Mouse (Mus musculus): ENCODE results near the gene Etv1. TPM values are rescaled to one million over a fixed set of nuclear protein-coding genes. Genes with fewer than 3 reads are reported as not detected.

Etv1 gene
- total and polyA plus RNA-seq, 3 experiments, result not detected

DNA sequence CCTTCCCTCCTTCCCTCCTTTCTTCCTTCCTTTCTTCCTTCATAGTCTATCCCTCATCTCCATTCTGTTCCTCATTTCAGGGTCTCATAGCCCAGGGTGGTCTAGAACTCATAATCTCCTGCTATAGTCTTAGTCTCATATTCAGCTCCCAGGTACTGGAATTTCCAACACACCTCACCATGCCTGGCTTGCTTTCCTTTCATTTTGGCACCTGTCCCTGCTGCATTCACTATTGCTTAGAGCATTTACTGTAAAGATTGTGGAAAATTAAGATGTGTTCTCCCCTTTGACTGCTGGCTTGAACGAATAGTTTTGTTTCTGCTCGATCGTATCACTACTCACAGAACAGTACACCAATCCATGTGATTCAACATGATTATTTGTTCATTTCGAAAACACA lies 80.5 kb downstream of the Etv1 start:
- DNase-seq (ENCODE audit: low read depth, low spot score), result no peak
- Histone ChIP-seq H3K27me3 (ENCODE audit: control insufficient read depth in 1 of 2, insufficient read depth in 2 of 2, low read length in 2 of 2) (no peaks in the 10 kb centered on the region), H3K36me3 (ENCODE audit: control insufficient read depth in 1 of 2, insufficient read depth in 2 of 2, low read length in 2 of 2) (peaks cover 0 to 2% of the 10 kb centered on the region in 2 experiments; a peak in 1 of 4 replicates), H3K9ac (ENCODE audit: control insufficient read depth, low read depth, low read length, poor library complexity, severe bottlenecking) (no peak overlapping the region), H3K9me3 (replicated peaks; ENCODE audit: insufficient read depth, low read length) (no peaks in the 10 kb centered on the region), H3K4me1 (ENCODE audit: control insufficient read depth in 1 of 2, insufficient read depth in 2 of 2, low read length in 2 of 2) (peaks cover 0 to 4% of the 10 kb centered on the region in 2 experiments; a peak in 2 of 4 replicates), H3K27ac (ENCODE audit: control insufficient read depth, low read depth, low read length) (no peak overlapping the region), H3K79me2 (ENCODE audit: control insufficient read depth, insufficient read depth, low read length, poor library complexity) (no peaks in the 10 kb centered on the region), H3K4me3 (ENCODE audit: control insufficient read depth in 1 of 2, insufficient read depth in 1 of 2, low read depth in 2 of 2, low read length in 2 of 2) (no peak overlapping the region)
- no peak for TF ChIP-seq CTCF (IDR thresholded peaks at IDR 0.05 in 2 of 3, conservative IDR thresholded peaks at IDR 0.05 in 1 of 3; ENCODE audit: control insufficient read depth in 1 of 3, insufficient read depth in 1 of 3, low read depth in 2 of 3, low read length in 3 of 3, poor library complexity in 1 of 3, severe bottlenecking in 1 of 3)
- no peak for TF ChIP-seq ZNF384 (IDR thresholded peaks at IDR 0.05; ENCODE audit: low read depth, low read length)
- no peak for TF ChIP-seq POLR2AphosphoS5 (IDR thresholded peaks at IDR 0.05; ENCODE audit: borderline replicate concordance, low read depth, low read length)
- no peak for TF ChIP-seq TAL1 (IDR thresholded peaks at IDR 0.05; ENCODE audit: low read length)
- no peak for TF ChIP-seq E2F4 (IDR thresholded peaks at IDR 0.05; ENCODE audit: borderline replicate concordance, low read depth, low read length)
- TF ChIP-seq USF2 (IDR thresholded peaks at IDR 0.05; ENCODE audit: borderline replicate concordance in 1 of 2, insufficient read depth in 1 of 2, low read depth in 1 of 2, low read length in 2 of 2), result no peak
- TF ChIP-seq ZKSCAN1 (IDR thresholded peaks at IDR 0.05; ENCODE audit: low read depth, low read length), result no peak
- no peak for TF ChIP-seq POLR2AphosphoS2 (IDR thresholded peaks at IDR 0.05; ENCODE audit: low read length)
- TF ChIP-seq POLR2A (IDR thresholded peaks at IDR 0.05; ENCODE audit: control insufficient read depth in 1 of 2, insufficient read depth in 1 of 2, low read depth in 1 of 2, low read length in 2 of 2, poor library complexity in 1 of 2), result no peak
- no peak for TF ChIP-seq JUND (IDR thresholded peaks at IDR 0.05; ENCODE audit: low read depth, low read length)
- no peak for TF ChIP-seq MAFK (IDR thresholded peaks at IDR 0.05; ENCODE audit: borderline replicate concordance, low read depth, low read length)
- no peak for TF ChIP-seq MYC (IDR thresholded peaks at IDR 0.05; ENCODE audit: low read depth, low read length)
- no peak for TF ChIP-seq CHD2 (IDR thresholded peaks at IDR 0.05; ENCODE audit: low read length)
- TF ChIP-seq RAD21 (IDR thresholded peaks at IDR 0.05; ENCODE audit: low read depth, low read length), result no peak
- TF ChIP-seq MXI1 (IDR thresholded peaks at IDR 0.05; ENCODE audit: low read depth, low read length), result no peak
- no peak for TF ChIP-seq CHD1 (IDR thresholded peaks at IDR 0.05; ENCODE audit: low read depth, low read length)
- no peak for TF ChIP-seq MAX (IDR thresholded peaks at IDR 0.05; ENCODE audit: low read length)

- no peak overlapping the region for H3K27ac ChIP-seq (ENCODE audit: control insufficient read depth, low read depth, low read length)
- H3K4me1 ChIP-seq (ENCODE audit: control insufficient read depth in 1 of 2, insufficient read depth in 2 of 2, low read length in 2 of 2), result peaks cover 0 to 4% of the 10 kb centered on the region in 2 experiments; a peak in 2 of 4 replicates
- H3K79me2 ChIP-seq (ENCODE audit: control insufficient read depth, insufficient read depth, low read length, poor library complexity), result no peaks in the 10 kb centered on the region
- no peak overlapping the region for H3K4me3 ChIP-seq (ENCODE audit: control insufficient read depth in 1 of 2, insufficient read depth in 1 of 2, low read depth in 2 of 2, low read length in 2 of 2)
- H3K9ac ChIP-seq (ENCODE audit: control insufficient read depth, low read depth, low read length, poor library complexity, severe bottlenecking), result no peak overlapping the region
- no peak for DNase-seq (ENCODE audit: low read depth, low spot score)
- H3K27me3 ChIP-seq (ENCODE audit: control insufficient read depth in 1 of 2, insufficient read depth in 2 of 2, low read length in 2 of 2), result no peaks in the 10 kb centered on the region
- peaks cover 0 to 2% of the 10 kb centered on the region in 2 experiments; a peak in 1 of 4 replicates for H3K36me3 ChIP-seq (ENCODE audit: control insufficient read depth in 1 of 2, insufficient read depth in 2 of 2, low read length in 2 of 2)
- no peaks in the 10 kb centered on the region for H3K9me3 ChIP-seq (replicated peaks; ENCODE audit: insufficient read depth, low read length)
- TF ChIP-seq GABPA (IDR thresholded peaks at IDR 0.05; ENCODE audit: low read depth, low read length) (no peak), USF2 (IDR thresholded peaks at IDR 0.05; ENCODE audit: borderline replicate concordance in 1 of 2, insufficient read depth in 1 of 2, low read depth in 1 of 2, low read length in 2 of 2) (no peak), TAL1 (IDR thresholded peaks at IDR 0.05; ENCODE audit: low read length) (no peak), RCOR1 (IDR thresholded peaks at IDR 0.05; ENCODE audit: low read depth, low read length) (no peak), ELF1 (IDR thresholded peaks at IDR 0.05; ENCODE audit: low read depth, low read length) (no peak), ZNF384 (IDR thresholded peaks at IDR 0.05; ENCODE audit: low read depth, low read length) (no peak), NRF1 (IDR thresholded peaks at IDR 0.05; ENCODE audit: insufficient read depth, low read depth, low read length, poor library complexity, severe bottlenecking) (no peak), SIN3A (IDR thresholded peaks at IDR 0.05; ENCODE audit: low read length) (no peak), MAX (IDR thresholded peaks at IDR 0.05; ENCODE audit: low read length) (no peak), BHLHE40 (IDR thresholded peaks at IDR 0.05; ENCODE audit: borderline replicate concordance, low read depth, low read length) (no peak), GATA1 (IDR thresholded peaks at IDR 0.05; ENCODE audit: low read depth, low read length) (no peak), MXI1 (IDR thresholded peaks at IDR 0.05; ENCODE audit: low read depth, low read length) (no peak), MEF2A (IDR thresholded peaks at IDR 0.05; ENCODE audit: extremely low read depth, insufficient replicate concordance, low read depth, low read length, poor library complexity, severe bottlenecking) (no peak), KAT2A (conservative IDR thresholded peaks at IDR 0.05; ENCODE audit: low read depth, low read length) (no peak), NELFE (IDR thresholded peaks at IDR 0.05; ENCODE audit: low read depth, low read length) (no peak)
Measured at GRCm38 (mm10) chr12:38860168-38861115, 81.3 kb downstream of the Etv1 start.
